Mouse (Mus musculus) stomach, postnatal 0 days (tissue): ENCODE measurements around the gene Lgals3bp.

Experiments used
- CTCF ChIP-seq: IDR thresholded peaks from 2 replicates; pipeline ENCODE4 v1.5.1; 2016; ENCODE audit warnings: antibody characterized with exemption, low read depth, mild to moderate bottlenecking, moderate library complexity
- EP300 ChIP-seq: optimal IDR thresholded peaks from 2 replicates; pipeline ENCODE3; 2016; ENCODE audit warnings: antibody characterized with exemption

DNA sequence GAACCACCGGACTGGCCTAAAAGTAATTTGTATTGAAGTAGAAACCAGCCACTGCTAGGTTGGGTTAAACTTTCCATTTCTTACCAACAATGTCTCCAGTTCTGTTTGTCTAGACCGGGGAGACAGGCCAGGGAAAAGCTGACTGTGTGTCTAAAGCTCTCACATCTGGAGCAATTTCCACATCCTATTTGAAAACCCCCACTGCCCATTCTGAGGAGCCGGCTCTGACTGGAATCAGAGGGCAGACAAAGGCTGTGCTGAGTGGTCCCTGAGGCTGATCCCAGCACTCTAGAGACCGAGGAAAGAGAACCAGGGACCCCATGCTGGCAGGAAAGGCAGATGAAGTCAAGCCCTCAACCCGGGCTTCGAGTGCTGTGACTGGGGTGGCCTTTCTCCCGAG lies 29.3 kb downstream of the Lgals3bp start:
- TF ChIP-seq CTCF (no peak), EP300 (no peak)
